Mouse (Mus musculus): Measurements from ENCODE around the gene Dcaf5.

DNA sequence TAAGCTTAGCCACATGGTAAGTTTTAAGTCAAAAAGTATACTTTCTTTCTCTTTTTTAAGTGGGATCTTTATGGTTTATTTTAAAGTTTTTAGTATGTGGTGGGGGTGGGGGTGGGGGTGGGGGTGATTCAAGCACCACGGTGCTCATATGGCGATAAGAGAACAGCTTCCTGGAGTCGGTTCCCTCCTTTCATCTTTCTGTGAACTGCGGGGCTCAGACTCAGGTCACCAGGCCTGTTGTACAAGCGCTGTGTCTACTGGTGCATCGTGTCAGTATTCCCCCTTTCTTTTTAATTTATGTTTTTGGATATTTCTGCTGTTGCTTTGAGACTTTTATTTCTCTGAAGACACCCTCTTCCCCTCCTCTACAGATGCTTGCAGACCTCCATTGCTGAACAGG is 137.7 kb downstream of the Dcaf5 start:
- no peak for TF ChIP-seq CTCF (IDR thresholded peaks at IDR 0.05; ENCODE audit: low read depth)
- no peak for TF ChIP-seq EP300 (IDR thresholded peaks at IDR 0.05; ENCODE audit: low read depth)
